Mouse (Mus musculus): Measurements from ENCODE around the gene Hnrnph1. TPM values are rescaled to one million over a fixed set of nuclear protein-coding genes. Genes with fewer than 3 reads are reported as not detected.

The Hnrnph1 gene
- polyA plus RNA-seq, 1 experiment from 2014 or later = 102 TPM

GRCm38 (mm10) chr11:50407235-50407634 is 30.4 kb downstream of the Hnrnph1 start:
- no peaks in the 10 kb centered on the region for H3K4me1 ChIP-seq (replicated peaks)
- peaks cover 20% of the 10 kb centered on the region for H3K36me3 ChIP-seq (replicated peaks)
- no peak overlapping the region for H3K27ac ChIP-seq (replicated peaks)
- ATAC-seq (ENCODE audit: insufficient read depth) = no peak
- H3K27me3 ChIP-seq = no peaks in the 10 kb centered on the region
- H3K9me3 ChIP-seq (replicated peaks) = no peaks in the 10 kb centered on the region
- WGBS (ENCODE audit: insufficient replicate concordance) = 67% methylated on average over 6 of the region's 6 CpGs
- no peak overlapping the region for H3K4me2 ChIP-seq
- H3K4me3 ChIP-seq (replicated peaks) = no peak overlapping the region
- H3K9ac ChIP-seq = no peak overlapping the region

DNA sequence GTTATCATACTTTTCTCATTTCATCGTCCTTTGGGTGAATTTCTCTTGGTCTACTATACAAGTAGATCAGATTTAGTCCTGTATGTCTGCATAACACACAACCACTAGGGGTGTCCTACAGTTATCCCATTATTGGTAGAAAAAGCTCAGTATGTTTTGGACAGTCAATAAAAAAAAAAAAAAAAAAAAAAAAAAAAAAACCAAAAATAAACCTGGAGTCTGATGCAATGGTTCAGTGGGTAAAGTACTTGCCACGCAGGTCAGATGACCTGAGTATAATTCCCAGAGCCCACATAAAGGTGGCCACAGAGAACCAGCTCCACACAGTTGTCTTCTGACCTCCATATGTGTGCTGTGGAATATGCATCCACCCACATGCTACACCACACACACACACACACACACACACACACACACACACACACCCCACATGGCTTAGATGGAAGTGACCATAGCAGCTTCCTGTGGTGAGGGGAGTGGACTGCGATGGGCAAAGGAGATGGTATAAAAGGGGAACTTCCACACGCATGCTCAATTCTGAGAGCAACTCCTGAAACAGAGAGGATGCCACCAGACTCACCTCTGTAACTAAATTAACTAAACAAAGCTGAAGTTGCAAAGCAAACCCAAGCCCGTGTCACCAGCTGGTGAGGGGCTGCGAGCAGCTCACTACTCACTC is 38.9 kb downstream of the Hnrnph1 start:
- peaks cover 24% of the 10 kb centered on the region; the same call in 1 of the 2 replicates for H3K36me3 ChIP-seq (replicated peaks)
- H3K4me3 ChIP-seq (replicated peaks) = no peak overlapping the region
- 0 out of 2 replicates have a peak, but pooled peaks cover 2% of the 10 kb centered on the region for H3K4me1 ChIP-seq (replicated peaks)
- no peaks in the 10 kb centered on the region for H3K27me3 ChIP-seq
- no peak for ATAC-seq (ENCODE audit: insufficient read depth)
- H3K27ac ChIP-seq (replicated peaks) = no peak overlapping the region
- H3K9me3 ChIP-seq (replicated peaks) = no peaks in the 10 kb centered on the region
- no peak overlapping the region for H3K4me2 ChIP-seq
- H3K9ac ChIP-seq = no peak overlapping the region
- 45% methylated on average over 6 of the region's 6 CpGs for WGBS (ENCODE audit: insufficient replicate concordance)

DNA sequence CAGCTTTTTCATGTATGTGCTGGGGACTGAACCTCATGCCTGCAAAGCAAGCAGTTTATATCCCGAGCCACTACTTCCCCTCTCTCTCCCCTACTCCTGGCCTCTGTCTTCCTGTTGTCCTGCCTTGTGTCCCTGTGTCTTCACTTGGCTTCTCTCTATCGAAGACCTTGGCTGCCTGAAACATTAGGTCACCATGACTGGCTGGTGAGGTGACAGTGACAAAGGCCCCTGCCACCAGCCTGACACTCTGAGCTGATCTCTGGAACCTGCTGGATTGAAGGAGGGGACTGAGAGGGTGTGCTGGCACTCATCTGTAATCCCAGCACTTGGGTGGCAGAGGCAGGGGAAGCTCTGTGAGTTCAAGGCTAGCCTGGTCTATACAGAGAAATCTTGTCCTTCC is 41.1 kb downstream of the Hnrnph1 start:
- H3K9me3 ChIP-seq (replicated peaks) = no peaks in the 10 kb centered on the region
- H3K4me3 ChIP-seq (replicated peaks) = no peak overlapping the region
- H3K36me3 ChIP-seq (replicated peaks) = peaks cover 22% of the 10 kb centered on the region; the same call in 1 of the 2 replicates
- peaks cover 17% of the 10 kb centered on the region for H3K4me1 ChIP-seq (replicated peaks)
- no peak overlapping the region for H3K27ac ChIP-seq (replicated peaks)
- no peak for ATAC-seq (ENCODE audit: insufficient read depth)
- H3K4me2 ChIP-seq = no peak overlapping the region
- 37% methylated on average over 2 of the region's 2 CpGs for WGBS (ENCODE audit: insufficient replicate concordance)
- no peaks in the 10 kb centered on the region for H3K27me3 ChIP-seq
- no peak overlapping the region for H3K9ac ChIP-seq

DNA sequence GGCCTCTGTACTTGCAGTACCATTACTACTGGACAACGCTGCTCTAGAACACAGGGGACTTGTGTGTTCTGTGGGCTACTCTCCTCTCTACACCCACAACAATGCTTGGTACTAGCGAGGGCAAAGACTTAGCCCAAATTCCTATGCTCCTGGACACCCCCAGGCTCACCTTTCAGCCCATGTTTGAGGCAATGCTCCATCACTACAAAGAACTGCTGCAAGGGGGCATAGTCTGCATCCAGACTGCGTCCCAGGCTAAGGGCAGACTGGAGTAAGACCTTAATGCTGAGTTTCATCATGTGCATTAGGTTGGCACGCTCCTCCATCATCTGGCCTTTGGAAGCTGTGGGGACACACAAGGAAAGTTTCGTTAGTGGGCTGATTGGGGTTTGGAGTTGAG is 44.7 kb downstream of the Hnrnph1 start:
- whole genome bisulfite sequencing (ENCODE audit: insufficient replicate concordance) = 56% methylated on average over 5 of the region's 5 CpGs
- Histone ChIP-seq H3K27me3 (no peaks in the 10 kb centered on the region), H3K27ac (replicated peaks) (no peak overlapping the region), H3K36me3 (replicated peaks) (peaks cover 17% of the 10 kb centered on the region; the same call in 1 of the 2 replicates), H3K4me1 (replicated peaks) (peaks cover 15% of the 10 kb centered on the region), H3K4me3 (replicated peaks) (peak overlapping the region; percentile 47), H3K9me3 (replicated peaks) (no peaks in the 10 kb centered on the region), H3K9ac (no peak overlapping the region), H3K4me2 (peak overlapping the region; percentile 74)
- no peak for ATAC-seq (ENCODE audit: insufficient read depth)

DNA sequence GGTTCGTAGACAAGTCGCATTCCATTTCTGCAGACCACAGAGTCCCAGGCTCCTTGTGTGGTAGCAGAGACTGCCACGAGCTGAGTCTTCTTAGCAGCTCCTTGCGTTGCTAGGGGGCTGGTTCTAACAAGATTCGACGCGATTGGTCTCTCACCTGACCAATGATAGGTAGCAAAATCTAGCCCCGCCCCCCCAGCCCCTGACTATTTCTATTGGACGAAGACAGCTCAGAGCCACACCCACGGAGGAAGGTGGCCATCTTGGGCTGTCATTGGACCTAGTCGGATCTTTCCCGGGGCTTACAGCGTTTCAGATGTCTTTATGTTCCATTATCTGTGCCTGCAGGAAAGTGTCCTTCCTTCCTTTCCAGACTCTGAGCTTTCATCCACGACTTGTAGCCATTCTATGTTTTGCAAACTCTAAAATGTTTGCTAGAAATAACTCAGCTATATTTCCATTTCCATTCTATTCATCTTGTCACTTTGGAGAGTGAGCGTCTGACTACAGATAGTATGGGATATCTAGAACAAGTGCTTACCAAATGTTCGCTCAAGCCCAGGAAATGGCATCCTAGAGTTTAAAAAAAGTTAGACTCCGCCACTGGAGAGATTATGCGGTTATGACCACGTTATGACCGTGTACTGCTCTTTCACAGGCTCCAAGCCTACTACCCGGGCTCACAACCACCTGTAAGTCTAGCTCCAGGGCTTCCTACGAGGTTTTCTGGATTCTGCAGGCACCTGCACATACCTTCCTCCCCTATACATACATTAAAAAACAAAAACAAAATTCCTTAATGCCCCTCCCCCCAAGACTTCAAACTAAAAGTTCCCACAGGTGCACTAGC is 45.4 kb downstream of the Hnrnph1 start:
- no peaks in the 10 kb centered on the region for H3K9me3 ChIP-seq (replicated peaks)
- peak overlapping the region; percentile 22; the same call in 1 of the 2 replicates for H3K27ac ChIP-seq (replicated peaks)
- peak overlapping the region; percentile 47 for H3K4me3 ChIP-seq (replicated peaks)
- H3K4me2 ChIP-seq = peak overlapping the region; percentile 74
- peaks cover 15% of the 10 kb centered on the region for H3K4me1 ChIP-seq (replicated peaks)
- no peaks in the 10 kb centered on the region for H3K27me3 ChIP-seq
- WGBS (ENCODE audit: insufficient replicate concordance) = 20% methylated on average over 22 of the region's 22 CpGs
- peak; percentile 91 for ATAC-seq (ENCODE audit: insufficient read depth)
- peaks cover 10% of the 10 kb centered on the region; the same call in 1 of the 2 replicates for H3K36me3 ChIP-seq (replicated peaks)
- H3K9ac ChIP-seq = peak overlapping the region; percentile 13; the same call in 1 of the 2 replicates

DNA sequence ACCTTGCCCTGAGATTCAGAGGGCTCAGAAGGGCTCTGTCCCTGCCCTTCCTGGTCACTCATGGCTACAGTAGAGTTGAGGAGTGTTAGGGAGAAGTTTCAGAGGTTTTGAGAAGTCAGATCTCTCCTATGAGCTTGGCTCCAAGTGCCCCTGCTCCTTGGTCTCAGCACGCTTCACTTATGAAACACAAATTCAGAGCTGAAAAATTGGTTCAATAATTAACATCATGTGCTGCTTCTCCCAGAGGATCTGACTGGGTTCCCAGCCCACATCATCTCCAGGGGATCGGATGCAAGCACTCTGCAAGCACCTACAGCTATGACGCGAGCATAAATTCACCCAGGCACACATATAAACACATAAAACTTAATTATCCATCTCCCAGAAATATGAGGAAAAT is 49.3 kb downstream of the Hnrnph1 start:
- H3K4me3 ChIP-seq (replicated peaks) = no peak overlapping the region
- no peaks in the 10 kb centered on the region; the same call in 1 of the 2 replicates for H3K27me3 ChIP-seq
- H3K36me3 ChIP-seq (replicated peaks) = no peaks in the 10 kb centered on the region
- no peak for ATAC-seq (ENCODE audit: insufficient read depth)
- 82% methylated on average over 4 of the region's 4 CpGs for WGBS (ENCODE audit: insufficient replicate concordance)
- peaks cover 31% of the 10 kb centered on the region for H3K4me1 ChIP-seq (replicated peaks)
- no peak overlapping the region for H3K9ac ChIP-seq
- no peaks in the 10 kb centered on the region for H3K9me3 ChIP-seq (replicated peaks)
- no peak overlapping the region for H3K27ac ChIP-seq (replicated peaks)
- H3K4me2 ChIP-seq = no peak overlapping the region

- H3K27ac ChIP-seq (replicated peaks) = peak within 1 kb of the TSS; percentile 85
- peak within 1 kb of the TSS; percentile 92 for H3K4me2 ChIP-seq
- H3K27me3 ChIP-seq = no peaks in the 10 kb centered on the region; the same call in 1 of the 2 replicates
- H3K9ac ChIP-seq = peak within 1 kb of the TSS; percentile 90
- H3K9me3 ChIP-seq (replicated peaks) = no peaks in the 10 kb centered on the region
- ATAC-seq (ENCODE audit: insufficient read depth) = peak; percentile 86
- peaks cover 26% of the 10 kb centered on the region for H3K4me1 ChIP-seq (replicated peaks)
- peak within 1 kb of the TSS; percentile 92 for H3K4me3 ChIP-seq (replicated peaks)
- under 1% methylated on average over 90 of the region's 90 CpGs for WGBS (ENCODE audit: insufficient replicate concordance)
- no peaks in the 10 kb centered on the region for H3K36me3 ChIP-seq (replicated peaks)
Observed at GRCm38 (mm10) chr11:50430277-50431133, 53.7 kb downstream of the Hnrnph1 start, which contains the start of gene Rufy1. Gene Rufy1 (minus strand): TSS chr11:50431125.

DNA sequence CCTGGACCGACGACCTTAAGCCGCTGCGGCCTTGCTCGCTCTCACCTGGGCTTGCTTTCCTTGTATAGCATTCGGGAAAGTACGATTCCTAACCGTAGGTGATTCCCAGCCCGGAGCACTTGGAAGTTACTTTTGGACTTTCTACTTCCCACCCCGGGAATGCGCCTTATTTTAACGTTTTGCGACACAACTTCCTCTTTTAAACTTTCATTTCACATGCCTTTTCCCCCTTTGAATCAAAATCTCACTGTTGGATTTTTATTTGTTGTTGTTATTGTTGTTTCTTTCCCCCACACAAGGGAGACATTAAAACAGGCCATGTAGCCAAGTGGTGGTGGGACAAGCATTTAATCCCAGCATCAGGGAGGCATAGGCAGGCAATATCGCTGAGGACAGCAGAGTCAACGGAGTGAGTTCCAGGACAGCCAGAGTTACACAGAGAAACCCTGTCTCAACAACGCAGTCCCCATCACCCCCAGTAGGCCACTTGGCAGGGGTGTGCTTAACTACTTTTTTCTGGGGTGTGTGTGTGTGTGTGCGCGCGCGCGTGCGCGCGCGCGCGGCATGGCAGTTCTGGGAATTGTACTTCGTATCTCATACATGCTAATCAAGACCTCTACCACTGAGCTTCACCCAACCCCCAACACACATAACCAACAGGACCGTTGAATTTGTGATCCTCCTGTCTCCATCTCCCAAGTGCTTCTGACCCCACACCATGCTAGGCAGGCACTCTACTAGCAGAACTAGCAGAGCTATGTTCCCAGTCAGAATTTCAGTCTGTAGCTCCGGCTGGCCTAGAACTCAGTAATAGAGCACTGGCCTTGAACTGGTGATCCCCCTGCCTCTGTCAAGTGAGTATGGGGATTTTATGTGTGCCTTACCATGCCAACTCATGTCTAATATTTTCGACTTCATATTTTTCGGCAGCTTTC is 54.6 kb downstream of the Hnrnph1 start:
- H3K27ac ChIP-seq (replicated peaks) = peak overlapping the region; percentile 85
- H3K4me3 ChIP-seq (replicated peaks) = peak overlapping the region; percentile 92
- peak overlapping the region; percentile 90 for H3K9ac ChIP-seq
- no peaks in the 10 kb centered on the region; the same call in 1 of the 2 replicates for H3K27me3 ChIP-seq
- H3K9me3 ChIP-seq (replicated peaks) = no peaks in the 10 kb centered on the region
- H3K4me2 ChIP-seq = peak overlapping the region; percentile 92
- peaks cover 26% of the 10 kb centered on the region for H3K4me1 ChIP-seq (replicated peaks)
- ATAC-seq (ENCODE audit: insufficient read depth) = peak; percentile 53
- 26% methylated on average over 32 of the region's 32 CpGs for WGBS (ENCODE audit: insufficient replicate concordance)
- no peaks in the 10 kb centered on the region for H3K36me3 ChIP-seq (replicated peaks)

DNA sequence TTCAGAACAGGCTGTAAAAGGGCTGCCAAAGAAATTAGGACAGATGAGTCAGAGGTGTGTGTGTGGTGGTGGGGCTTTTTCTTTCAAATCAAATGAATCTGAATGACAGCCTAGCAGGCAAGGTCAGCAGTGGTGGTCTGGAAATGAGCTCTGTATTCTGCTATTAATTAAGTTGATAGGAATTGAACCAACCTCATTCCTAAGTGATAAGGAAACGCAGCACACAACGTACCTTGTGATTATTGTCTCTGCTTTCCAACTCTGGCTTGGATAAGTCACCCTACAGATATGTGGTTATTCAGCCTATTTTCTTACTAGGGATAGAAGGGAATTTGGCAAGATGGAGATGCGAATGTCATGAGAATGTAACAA is 55.3 kb downstream of the Hnrnph1 start:
- 0 out of 2 replicates have a peak overlapping the region, but pooled peaks have one; percentile 90 for H3K9ac ChIP-seq
- H3K9me3 ChIP-seq (replicated peaks) = no peaks in the 10 kb centered on the region
- H3K27ac ChIP-seq (replicated peaks) = 0 out of 2 replicates have a peak overlapping the region, but pooled peaks have one; percentile 85
- peak overlapping the region; percentile 92; the same call in 1 of the 2 replicates for H3K4me3 ChIP-seq (replicated peaks)
- H3K4me2 ChIP-seq = peak overlapping the region; percentile 92; the same call in 1 of the 2 replicates
- WGBS (ENCODE audit: insufficient replicate concordance) = 60% methylated on average over 3 of the region's 3 CpGs
- peaks cover 26% of the 10 kb centered on the region for H3K4me1 ChIP-seq (replicated peaks)
- no peaks in the 10 kb centered on the region; the same call in 1 of the 2 replicates for H3K27me3 ChIP-seq
- H3K36me3 ChIP-seq (replicated peaks) = no peaks in the 10 kb centered on the region
- no peak for ATAC-seq (ENCODE audit: insufficient read depth)

DNA sequence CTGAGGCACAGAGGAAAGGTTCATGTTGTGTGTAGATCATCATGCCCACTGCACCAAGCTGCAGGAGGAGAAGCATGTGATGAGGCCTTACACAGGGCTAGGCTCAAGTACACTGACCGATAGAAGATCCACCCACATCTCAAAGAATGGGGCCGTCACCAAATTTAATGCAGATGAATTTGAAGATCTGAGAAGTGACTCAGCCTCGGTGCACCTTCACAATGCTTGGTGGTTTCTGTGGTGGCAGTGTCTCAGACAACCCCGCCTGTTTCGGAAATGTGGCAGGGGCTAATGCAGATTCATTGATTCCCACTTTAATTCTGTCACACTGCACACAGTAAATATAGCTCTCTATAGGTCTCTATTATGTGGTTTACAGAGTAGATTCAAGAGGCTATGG is 56.1 kb downstream of the Hnrnph1 start:
- H3K9me3 ChIP-seq (replicated peaks) = no peaks in the 10 kb centered on the region
- WGBS (ENCODE audit: insufficient replicate concordance) = 52% methylated on average over 5 of the region's 5 CpGs
- ATAC-seq (ENCODE audit: insufficient read depth) = no peak

More for the DNA sequence above, 56.1 kb downstream of the Hnrnph1 start:
- H3K27me3 ChIP-seq = no peaks in the 10 kb centered on the region; the same call in 1 of the 2 replicates
- H3K4me3 ChIP-seq (replicated peaks) = no peak overlapping the region
- peaks cover 21% of the 10 kb centered on the region for H3K4me1 ChIP-seq (replicated peaks)
- H3K9ac ChIP-seq = no peak overlapping the region
- no peak overlapping the region for H3K4me2 ChIP-seq
- no peaks in the 10 kb centered on the region for H3K36me3 ChIP-seq (replicated peaks)
- H3K27ac ChIP-seq (replicated peaks) = no peak overlapping the region
